Mouse (Mus musculus): ENCODE data around the gene Trp53i11.

Trp53i11 gene

GRCm38 (mm10) chr2:93187323-93187996 lies at the start of gene Trp53i11:
Gene Trp53i11 (plus strand): TSS chr2:93187548.
- DNase-seq (ENCODE audit: low read depth, low spot score): no peak

DNA sequence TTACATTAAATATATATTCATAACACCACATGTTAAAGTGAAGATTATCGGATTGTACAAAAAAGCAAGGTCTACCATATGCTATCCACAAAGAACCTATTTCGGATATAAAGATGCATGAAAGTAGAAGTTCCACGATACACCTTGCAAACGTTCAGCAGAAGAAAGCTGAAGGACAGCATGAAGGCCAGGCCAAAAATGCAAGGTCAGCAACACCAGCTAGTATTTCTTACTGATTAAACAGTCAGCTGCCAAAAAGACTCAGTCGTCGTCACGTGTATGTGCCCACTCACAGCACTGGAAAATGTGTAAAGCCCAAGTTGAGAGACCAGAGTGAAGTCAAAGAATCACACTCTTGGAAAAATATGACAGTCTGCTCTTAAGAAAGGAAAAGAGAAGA lies 47.9 kb upstream of the Trp53i11 start:
- no peak for DNase-seq (ENCODE audit: low read depth, low spot score)

GRCm38 (mm10) chr2:93141329-93141728 lies 46.0 kb upstream of the Trp53i11 start:
- DNase-seq (ENCODE audit: low read depth, low spot score): no peak

DNA sequence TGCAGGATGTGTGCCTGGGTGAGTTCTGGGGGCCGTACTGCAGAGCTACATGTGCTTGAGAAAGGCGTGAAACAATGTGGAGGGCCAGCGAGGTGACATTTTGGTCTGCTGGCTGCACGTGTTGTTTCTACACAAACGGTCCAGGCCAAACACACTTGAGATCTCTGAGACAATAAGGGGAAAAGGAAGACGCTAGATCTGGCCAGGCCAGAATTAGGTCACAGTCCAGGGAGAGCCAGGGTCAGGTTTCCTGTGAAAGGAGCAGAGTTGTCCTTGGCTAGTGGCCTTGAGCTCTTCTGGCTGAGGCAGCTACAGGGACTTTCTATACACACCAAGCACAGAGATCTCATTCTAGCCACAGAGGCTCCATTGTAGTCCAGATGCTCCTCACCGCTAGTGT lies 44.7 kb upstream of the Trp53i11 start:
- no peak for DNase-seq (ENCODE audit: low read depth, low spot score)

DNA sequence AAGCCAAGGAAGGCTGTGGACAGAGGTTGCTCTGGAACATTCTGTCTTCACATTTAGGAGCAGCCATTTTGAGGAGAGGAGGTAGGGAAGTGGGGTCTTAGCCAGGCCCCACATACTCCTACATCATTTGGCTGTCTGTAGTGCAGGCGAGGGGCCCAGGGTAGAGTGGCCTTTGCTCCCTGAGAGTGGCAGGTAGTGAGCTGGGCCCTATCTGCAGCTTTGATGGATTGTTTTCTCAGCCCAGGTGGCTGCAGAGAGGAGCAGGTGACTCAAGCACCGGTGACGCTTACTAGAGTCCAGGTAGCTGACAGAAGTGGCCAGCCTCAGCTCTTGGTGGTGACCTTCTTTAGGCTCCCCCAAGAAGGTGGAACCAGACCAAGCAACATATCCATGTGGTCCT lies 43.2 kb upstream of the Trp53i11 start:
- DNase-seq (ENCODE audit: low read depth, low spot score): no peak

- no peak for DNase-seq (ENCODE audit: low read depth, low spot score)
Observed at GRCm38 (mm10) chr2:93150009-93150408, 37.3 kb upstream of the Trp53i11 start.

GRCm38 (mm10) chr2:93150673-93151450 lies 36.5 kb upstream of the Trp53i11 start:
- no peak for DNase-seq (ENCODE audit: low read depth, low spot score)

DNA sequence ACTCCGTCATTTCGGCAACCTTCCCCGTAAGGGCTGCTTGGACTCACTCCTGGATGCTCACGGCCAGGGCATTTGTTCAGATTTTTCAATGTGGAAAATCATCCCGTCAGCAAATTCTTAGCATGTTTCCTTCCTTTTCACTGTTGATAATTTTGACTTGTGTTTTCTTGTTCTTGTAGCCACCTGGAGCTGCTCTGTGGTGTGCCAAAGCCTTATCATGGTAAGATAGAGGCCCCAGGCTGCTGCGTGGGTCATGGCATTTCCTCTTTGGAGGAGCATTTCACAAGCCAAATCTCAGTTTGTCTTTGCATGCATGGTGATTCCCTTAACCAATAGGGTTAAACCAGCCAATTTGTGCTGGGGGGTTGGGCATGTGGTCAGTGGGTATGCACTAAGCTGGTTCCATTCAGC lies 35.2 kb upstream of the Trp53i11 start:
- DNase-seq (ENCODE audit: low read depth, low spot score): no peak

- DNase-seq (ENCODE audit: low read depth, low spot score): no peak
Observed at GRCm38 (mm10) chr2:93152883-93153491, 34.4 kb upstream of the Trp53i11 start.

DNA sequence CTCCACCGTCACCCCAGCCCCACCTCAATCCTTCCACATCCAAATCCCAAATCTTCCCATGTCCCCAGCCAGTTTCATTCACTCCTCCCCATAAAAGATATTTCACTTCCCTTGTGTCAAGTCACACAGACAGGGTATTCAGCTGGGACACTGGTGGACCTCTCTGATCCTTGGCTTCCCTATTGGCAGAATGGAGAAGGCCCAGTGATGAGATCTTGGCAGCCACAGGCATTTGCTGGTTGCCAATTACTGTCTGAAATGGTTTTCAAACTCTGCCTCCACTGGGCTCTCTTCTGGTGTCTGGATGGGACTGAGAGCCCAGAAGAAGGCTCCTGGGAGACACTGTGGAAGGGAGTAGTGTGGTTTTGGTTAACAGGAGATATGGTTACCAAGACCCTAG lies 33.5 kb upstream of the Trp53i11 start:
- no peak for DNase-seq (ENCODE audit: low read depth, low spot score)

GRCm38 (mm10) chr2:93154486-93155032 lies 32.8 kb upstream of the Trp53i11 start:
- DNase-seq (ENCODE audit: low read depth, low spot score): no peak

GRCm38 (mm10) chr2:93160467-93161035 lies 26.8 kb upstream of the Trp53i11 start:
- no peak for DNase-seq (ENCODE audit: low read depth, low spot score)

- DNase-seq (ENCODE audit: low read depth, low spot score): no peak
Observed at GRCm38 (mm10) chr2:93161914-93162664, 25.3 kb upstream of the Trp53i11 start.

DNA sequence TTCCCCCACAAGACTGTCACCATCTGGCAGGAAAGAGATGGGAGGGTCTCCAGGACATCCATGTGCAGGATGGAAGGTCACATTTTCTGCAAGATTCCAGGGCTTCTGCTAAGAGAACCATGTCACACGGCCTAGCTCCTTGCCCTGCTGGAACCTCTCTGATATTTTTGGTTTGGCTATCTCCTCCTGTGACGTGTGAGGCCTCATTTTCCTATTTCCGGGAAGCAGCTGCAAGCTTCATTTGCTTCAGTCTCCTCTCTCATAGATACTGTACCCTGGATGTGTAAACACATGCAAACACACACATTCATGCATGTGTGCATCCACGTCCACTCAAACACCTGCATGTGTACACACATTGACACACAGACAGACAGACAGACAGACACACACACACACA lies 24.6 kb upstream of the Trp53i11 start:
- no peak for DNase-seq (ENCODE audit: low read depth, low spot score)

DNA sequence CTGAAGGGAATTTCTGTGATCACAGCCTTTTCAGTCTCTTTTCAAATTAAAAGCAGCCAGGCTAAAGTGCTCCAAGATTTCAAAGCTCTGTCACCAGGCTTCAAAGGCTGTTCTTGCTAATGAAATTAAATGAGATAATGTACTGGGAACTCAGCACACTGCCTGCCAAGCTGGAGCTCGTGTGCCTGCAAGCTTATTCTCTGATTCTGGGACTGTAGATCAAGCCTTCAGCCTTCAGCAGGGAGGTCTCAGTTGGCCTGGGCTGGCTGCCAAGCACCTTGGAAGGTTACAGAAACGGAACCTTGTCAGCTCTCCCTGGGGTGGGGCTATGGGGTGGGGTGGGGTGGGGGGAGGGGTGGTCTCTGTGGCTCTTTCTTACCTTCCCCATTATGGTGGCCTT lies 24.0 kb upstream of the Trp53i11 start:
- DNase-seq (ENCODE audit: low read depth, low spot score): no peak

DNA sequence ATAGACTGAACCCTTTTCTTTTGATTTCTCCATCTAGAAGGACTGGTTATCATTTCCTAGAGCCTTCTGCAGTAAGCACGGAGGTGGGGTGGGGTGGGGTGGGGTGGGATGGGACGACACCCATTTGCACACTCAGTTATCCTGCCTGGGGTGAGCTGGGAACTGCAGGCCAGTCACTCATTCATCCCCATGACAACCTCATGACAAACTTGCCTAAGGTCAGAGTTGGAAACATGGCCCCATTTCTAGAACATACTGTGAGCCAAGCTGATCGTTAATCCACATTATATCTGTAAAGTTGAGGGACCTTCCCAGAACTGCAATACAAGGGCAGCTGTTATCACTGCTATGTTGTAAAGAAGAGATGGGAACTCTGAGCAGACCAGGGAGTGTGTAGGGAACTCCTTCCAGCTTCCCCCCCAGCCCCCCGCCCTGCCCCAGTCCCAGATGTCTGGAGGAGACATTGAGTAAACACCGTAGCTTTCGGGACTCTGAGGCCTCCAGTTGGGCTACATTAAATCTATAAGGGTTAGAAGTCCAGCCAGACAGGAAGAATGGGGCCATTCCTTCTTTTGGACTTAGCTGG lies 23.5 kb upstream of the Trp53i11 start:
- no peak for DNase-seq (ENCODE audit: low read depth, low spot score)

GRCm38 (mm10) chr2:93166295-93166694 lies 21.1 kb upstream of the Trp53i11 start:
- DNase-seq (ENCODE audit: low read depth, low spot score): no peak

DNA sequence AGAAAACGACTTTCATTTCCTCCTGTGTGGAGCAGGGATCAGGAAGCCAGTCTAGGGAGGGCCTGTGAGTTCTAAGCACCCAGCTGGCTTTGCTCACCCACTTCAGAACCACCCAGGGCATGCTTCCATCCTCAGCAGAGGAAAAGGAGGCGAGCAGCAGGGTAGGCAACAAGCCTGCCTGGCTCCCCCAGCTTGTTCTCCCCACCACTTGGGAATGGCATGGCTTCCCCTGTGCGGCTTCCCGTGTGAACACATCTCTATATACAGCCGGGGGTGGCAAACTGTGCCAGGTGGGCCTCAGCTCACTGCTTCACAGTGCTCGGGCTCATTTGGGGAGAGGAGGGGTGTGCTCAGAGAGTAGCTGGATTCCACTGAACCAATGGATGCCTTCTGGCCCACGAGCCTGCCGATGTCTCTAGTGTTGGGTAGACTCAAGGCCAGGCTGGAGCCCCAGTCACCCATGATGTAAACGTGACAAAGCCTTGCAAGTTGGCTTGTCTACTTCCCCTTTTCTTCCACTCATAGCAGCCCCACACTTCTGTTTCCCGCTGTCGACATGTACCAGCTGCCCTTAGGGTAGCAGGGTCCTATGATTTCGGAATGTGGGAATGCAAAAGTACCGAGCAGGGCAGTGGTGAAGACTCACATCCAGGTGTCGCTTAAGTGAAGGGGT lies 20.5 kb upstream of the Trp53i11 start:
- no peak for DNase-seq (ENCODE audit: low read depth, low spot score)

DNA sequence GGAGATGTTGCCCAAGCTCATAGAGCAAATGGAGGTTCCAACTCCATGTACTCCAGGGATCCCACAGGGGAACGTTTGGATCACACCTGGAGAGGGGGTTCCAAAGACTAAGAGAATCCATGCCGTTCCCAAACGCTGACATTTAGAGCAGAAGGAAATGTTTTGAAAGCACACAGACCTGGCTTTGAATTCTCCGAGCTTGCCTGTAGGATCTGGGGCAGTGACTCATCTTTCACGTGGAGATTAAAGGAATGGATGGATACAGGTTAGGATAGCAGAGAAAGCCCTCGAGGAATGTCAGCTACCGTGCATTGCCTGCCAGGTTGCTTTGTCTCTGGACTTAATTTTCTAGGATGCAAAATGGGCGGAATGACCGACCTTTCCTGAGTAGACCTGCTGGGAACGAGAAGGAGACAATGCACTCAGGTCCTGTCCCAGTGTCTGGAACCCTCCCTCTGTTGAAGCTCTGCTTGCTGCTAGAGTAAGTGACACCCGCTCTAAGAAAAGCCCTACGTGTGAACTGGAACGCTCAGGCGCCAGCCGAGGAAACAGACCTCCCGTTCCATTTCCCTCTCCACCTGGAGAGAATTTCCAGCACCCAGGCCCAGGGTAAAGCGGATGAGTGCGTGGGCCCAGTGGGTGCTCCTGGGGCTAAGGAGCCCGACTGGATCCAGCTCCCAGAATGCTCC lies 17.0 kb upstream of the Trp53i11 start:
- no peak for DNase-seq (ENCODE audit: low read depth, low spot score)

GRCm38 (mm10) chr2:93170845-93171200 lies 16.5 kb upstream of the Trp53i11 start:
- no peak for DNase-seq (ENCODE audit: low read depth, low spot score)

All from c-Kit-negative CD71-positive TER-119-positive erythroid progenitor cells, embryonic 14.5 days (primary cell).